Mouse (Mus musculus): ENCODE data around the gene Rwdd4a.

The Rwdd4a gene

DNA sequence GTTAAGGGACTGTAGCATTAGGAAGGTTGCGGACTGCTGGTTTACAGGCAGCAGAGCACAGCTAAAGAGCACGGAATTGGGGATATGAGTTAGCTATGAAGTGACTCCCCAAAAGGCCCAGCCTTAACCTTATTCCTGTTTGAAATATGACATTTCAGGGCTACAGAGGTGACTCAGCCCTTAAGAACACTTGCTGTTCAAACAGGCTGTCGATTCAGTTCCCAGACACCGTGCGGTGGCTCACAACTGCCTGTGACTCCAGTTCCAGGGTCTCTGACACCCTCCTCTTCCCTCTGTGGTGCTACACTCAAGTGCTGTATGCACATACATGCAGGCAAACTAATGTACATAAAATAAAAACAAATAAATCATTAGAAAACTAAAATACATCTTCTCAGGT lies 55.2 kb downstream of the Rwdd4a start:
- no peak for DNase-seq (ENCODE audit: low spot score in 2 of 2)

- no peak for DNase-seq (ENCODE audit: low spot score in 2 of 2)
Observed at GRCm38 (mm10) chr8:47590400-47590799, 56.9 kb downstream of the Rwdd4a start.

DNA sequence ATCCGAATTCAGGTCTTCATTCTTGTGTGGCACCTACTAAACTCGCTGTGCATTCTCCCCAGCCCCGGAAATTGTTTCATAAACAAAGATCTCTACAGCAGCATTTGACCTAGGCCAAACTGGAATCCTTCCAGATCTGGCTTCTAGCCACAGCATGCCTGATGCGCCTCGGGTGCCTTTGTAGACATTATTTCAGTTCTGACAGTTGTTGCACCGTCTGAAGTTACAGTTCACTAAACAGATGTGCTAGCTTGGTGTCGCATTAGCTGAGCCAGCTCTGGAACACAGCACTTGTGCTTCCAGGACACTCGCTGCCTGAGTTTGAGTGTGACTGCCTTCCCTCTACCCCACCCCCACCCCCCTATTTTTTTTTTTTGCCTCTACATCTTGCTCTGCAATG lies 67.2 kb downstream of the Rwdd4a start:
- no peak for DNase-seq (ENCODE audit: low spot score in 2 of 2)

All from frontal cortex, postnatal 14 days (tissue).